Mouse (Mus musculus): Measurements from ENCODE around the gene Dlx6. TPM values are rescaled to one million over a fixed set of nuclear protein-coding genes. Genes with fewer than 3 reads are reported as not detected.
A peak's percentile ranks its signal among the peaks of the same experiment; 100 is the strongest.

Gene Dlx6
- total RNA-seq, 1 experiment: not detected

DNA sequence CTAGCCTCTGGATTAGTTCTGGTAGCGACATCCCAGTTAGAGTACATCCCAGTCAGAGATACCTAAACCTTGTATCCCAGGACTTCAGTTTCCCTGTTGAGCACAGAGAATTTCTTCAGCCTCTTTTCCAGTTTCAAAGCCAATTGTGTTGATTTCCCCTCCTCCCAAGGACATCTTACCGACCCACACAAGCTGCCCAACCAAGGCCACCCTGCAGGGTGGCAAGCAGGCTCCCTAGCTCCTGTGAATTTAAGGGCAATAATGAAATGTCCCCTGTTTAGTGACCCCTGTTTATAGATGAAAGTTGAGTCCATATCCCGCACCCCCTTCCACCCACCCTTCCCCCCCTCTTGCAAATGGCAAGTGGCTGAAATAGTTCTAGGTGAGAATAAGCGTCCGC, 9.7 kb downstream of the Dlx6 start:
- TF ChIP-seq HCFC1 (IDR thresholded peaks at IDR 0.05; ENCODE audit: borderline replicate concordance, insufficient read depth, low read length) (no peak), ZC3H11A (IDR thresholded peaks at IDR 0.05; ENCODE audit: borderline replicate concordance, low read depth, low read length) (no peak), MAFK (IDR thresholded peaks at IDR 0.05; ENCODE audit: insufficient read depth, low read depth, low read length) (no peak), ZNF384 (IDR thresholded peaks at IDR 0.05; ENCODE audit: low read depth, low read length) (no peak), CHD2 (IDR thresholded peaks at IDR 0.05; ENCODE audit: low read depth, low read length) (no peak)
- H3K27ac ChIP-seq (ENCODE audit: insufficient read depth, low read depth, low read length, poor library complexity, severe bottlenecking): no peak overlapping the region

GRCm38 (mm10) chr6:6873476-6874072, 10.4 kb downstream of the Dlx6 start:
- Histone ChIP-seq H3K9me3 (ENCODE audit: control insufficient read depth, insufficient read depth, low read depth, low read length) (no peaks in the 10 kb centered on the region), H3K9ac (ENCODE audit: insufficient read depth, low read depth, low read length, poor library complexity, severe bottlenecking) (no peak overlapping the region), H3K4me1 (ENCODE audit: control insufficient read depth in 2 of 2, insufficient read depth in 2 of 2, low read length in 2 of 2, poor library complexity in 1 of 2) (peaks cover 0 to 6% of the 10 kb centered on the region in 2 experiments; a peak in 1 of 4 replicates), H3K4me3 (ENCODE audit: insufficient read depth in 1 of 2, low read depth in 1 of 2, low read length in 2 of 2, poor library complexity in 1 of 2, severe bottlenecking in 1 of 2) (0 out of 4 replicates have a peak overlapping the region, but pooled peaks of 1 of the 2 experiments have one; percentile 31), H3K36me3 (ENCODE audit: control insufficient read depth, insufficient read depth, low read length, poor library complexity, severe bottlenecking) (no peaks in the 10 kb centered on the region), H3K27ac (ENCODE audit: insufficient read depth, low read depth, low read length, poor library complexity, severe bottlenecking) (no peak overlapping the region)
- DNase-seq (ENCODE audit: low read depth, low spot score): no peak
- TF ChIP-seq MAFK (IDR thresholded peaks at IDR 0.05; ENCODE audit: insufficient read depth, low read depth, low read length): no peak
- TF ChIP-seq ZC3H11A (IDR thresholded peaks at IDR 0.05; ENCODE audit: borderline replicate concordance, low read depth, low read length): no peak
- TF ChIP-seq CHD2 (IDR thresholded peaks at IDR 0.05; ENCODE audit: low read depth, low read length): no peak
- TF ChIP-seq ZNF384 (IDR thresholded peaks at IDR 0.05; ENCODE audit: low read depth, low read length): no peak
- TF ChIP-seq HCFC1 (IDR thresholded peaks at IDR 0.05; ENCODE audit: borderline replicate concordance, insufficient read depth, low read length): no peak
- in situ Hi-C loops (cut with MboI; ENCODE audit: low sequenced_read_pairs in 2 of 2, unreplicated experiment in 2 of 2): loop anchor here (5.0 to 25.0 kb wide), 3 partner anchors 861 to 1156 kb away; partner anchors contain the start of gene Dync1i1 (in 1 of the 2)

More for the DNA sequence above, 9.7 kb downstream of the Dlx6 start:
- in situ Hi-C loops (cut with MboI; ENCODE audit: low sequenced_read_pairs in 2 of 2, unreplicated experiment in 2 of 2): loop anchor here (5.0 to 25.0 kb wide), 3 partner anchors 861 to 1156 kb away; partner anchors contain the start of gene Dync1i1 (in 1 of the 2)
- Histone ChIP-seq H3K9me3 (ENCODE audit: control insufficient read depth, insufficient read depth, low read depth, low read length) (no peaks in the 10 kb centered on the region), H3K9ac (ENCODE audit: insufficient read depth, low read depth, low read length, poor library complexity, severe bottlenecking) (no peak overlapping the region), H3K36me3 (ENCODE audit: control insufficient read depth, insufficient read depth, low read length, poor library complexity, severe bottlenecking) (no peaks in the 10 kb centered on the region), H3K4me3 (ENCODE audit: insufficient read depth in 1 of 2, low read depth in 1 of 2, low read length in 2 of 2, poor library complexity in 1 of 2, severe bottlenecking in 1 of 2) (no peak overlapping the region), H3K4me1 (ENCODE audit: control insufficient read depth in 2 of 2, insufficient read depth in 2 of 2, low read length in 2 of 2, poor library complexity in 1 of 2) (peaks cover 0 to 3% of the 10 kb centered on the region in 2 experiments; a peak in 1 of 4 replicates)
- no peak for DNase-seq (ENCODE audit: low read depth, low spot score)

GRCm38 (mm10) chr6:6874073-6874771, 11.1 kb downstream of the Dlx6 start:
- Histone ChIP-seq H3K9me3 (ENCODE audit: control insufficient read depth, insufficient read depth, low read depth, low read length) (no peaks in the 10 kb centered on the region), H3K36me3 (ENCODE audit: control insufficient read depth, insufficient read depth, low read length, poor library complexity, severe bottlenecking) (no peaks in the 10 kb centered on the region), H3K9ac (ENCODE audit: insufficient read depth, low read depth, low read length, poor library complexity, severe bottlenecking) (no peak overlapping the region), H3K4me3 (ENCODE audit: insufficient read depth in 1 of 2, low read depth in 1 of 2, low read length in 2 of 2, poor library complexity in 1 of 2, severe bottlenecking in 1 of 2) (peak overlapping the region; percentile 31 to 33; a peak in 2 of 4 replicates), H3K4me1 (ENCODE audit: control insufficient read depth in 2 of 2, insufficient read depth in 2 of 2, low read length in 2 of 2, poor library complexity in 1 of 2) (peaks cover 0 to 6% of the 10 kb centered on the region in 2 experiments; a peak in 1 of 4 replicates), H3K27ac (ENCODE audit: insufficient read depth, low read depth, low read length, poor library complexity, severe bottlenecking) (no peak overlapping the region)
- DNase-seq (ENCODE audit: low read depth, low spot score): no peak
- TF ChIP-seq ZNF384 (IDR thresholded peaks at IDR 0.05; ENCODE audit: low read depth, low read length) (no peak), HCFC1 (IDR thresholded peaks at IDR 0.05; ENCODE audit: borderline replicate concordance, insufficient read depth, low read length) (peak; percentile 58; the same call in 1 of the 2 replicates)
- in situ Hi-C loops (cut with MboI; ENCODE audit: low sequenced_read_pairs in 2 of 2, unreplicated experiment in 2 of 2): loop anchor here (5.0 to 25.0 kb wide), 3 partner anchors 862 to 1157 kb away; partner anchors contain the start of gene Dync1i1 (in 1 of the 2)

GRCm38 (mm10) chr6:6875136-6875535, 12.0 kb downstream of the Dlx6 start:
- TF ChIP-seq HCFC1 (IDR thresholded peaks at IDR 0.05; ENCODE audit: borderline replicate concordance, insufficient read depth, low read length) (no peak), MAFK (IDR thresholded peaks at IDR 0.05; ENCODE audit: insufficient read depth, low read depth, low read length) (no peak), ZNF384 (IDR thresholded peaks at IDR 0.05; ENCODE audit: low read depth, low read length) (no peak), ZC3H11A (IDR thresholded peaks at IDR 0.05; ENCODE audit: borderline replicate concordance, low read depth, low read length) (no peak), CHD2 (IDR thresholded peaks at IDR 0.05; ENCODE audit: low read depth, low read length) (no peak)
- Histone ChIP-seq H3K27ac (ENCODE audit: insufficient read depth, low read depth, low read length, poor library complexity, severe bottlenecking) (no peak overlapping the region), H3K36me3 (ENCODE audit: control insufficient read depth, insufficient read depth, low read length, poor library complexity, severe bottlenecking) (no peaks in the 10 kb centered on the region), H3K4me1 (ENCODE audit: control insufficient read depth in 2 of 2, insufficient read depth in 2 of 2, low read length in 2 of 2, poor library complexity in 1 of 2) (peaks cover 0 to 6% of the 10 kb centered on the region in 2 experiments; a peak in 1 of 4 replicates), H3K9ac (ENCODE audit: insufficient read depth, low read depth, low read length, poor library complexity, severe bottlenecking) (no peak overlapping the region), H3K9me3 (ENCODE audit: control insufficient read depth, insufficient read depth, low read depth, low read length) (no peaks in the 10 kb centered on the region), H3K4me3 (ENCODE audit: insufficient read depth in 1 of 2, low read depth in 1 of 2, low read length in 2 of 2, poor library complexity in 1 of 2, severe bottlenecking in 1 of 2) (no peak overlapping the region)
- in situ Hi-C loops (cut with MboI; ENCODE audit: low sequenced_read_pairs in 2 of 2, unreplicated experiment in 2 of 2): loop anchor here (10.0 to 25.0 kb wide), 3 partner anchors 588 to 1150 kb away; partner anchors contain the start of gene Dync1i1 (in 1 of the 2)
- no peak for DNase-seq (ENCODE audit: low read depth, low spot score)
